In genomic region chr7:100301390-100301789, GRCm38 (mm10) we compare ENCODE assay signal across 17 mouse cellular contexts. TPM values are rescaled to one million over a fixed set of nuclear protein-coding genes. Genes with fewer than 3 reads are reported as not detected.
DNase-seq lines count a peak whose midpoint lies in the region; ATAC-seq and TF ChIP-seq lines count a peak whose summit lies in the region.
"Had no signal": no experiment of that assay in that cellular context is flagged by ENCODE, and none has a peak within 500 bp of the region (broad histone marks: within the 10 kb centered on the region; RNA-seq: fewer than 3 reads in every experiment).

No protein-coding gene starts in this region.

- no peak for TF ChIP-seq CTCF in embryonic fibroblast, embryonic 13.5 days (IDR thresholded peaks at IDR 0.05; ENCODE audit: borderline replicate concordance, insufficient read depth, low read length)

- H3K27me3 ChIP-seq in heart, embryonic 13.5 days (replicated peaks): no peaks in the 10 kb centered on the region
- H3K27me3 ChIP-seq in limb, embryonic 15.5 days: no peaks in the 10 kb centered on the region
- H3K27me3 ChIP-seq in limb, embryonic 10.5 days (ENCODE audit: low read depth, poor library complexity, severe bottlenecking): no peaks in the 10 kb centered on the region
- H3K27me3 ChIP-seq in stomach, embryonic 15.5 days (replicated peaks): no peaks in the 10 kb centered on the region
- H3K27me3 ChIP-seq: forebrain, embryonic 13.5 days; hindbrain, embryonic 15.5 days; midbrain, embryonic 12.5 days had no signal

- H3K4me1 ChIP-seq in heart, embryonic 13.5 days: peaks cover 40% of the 10 kb centered on the region
- H3K4me1 ChIP-seq in limb, embryonic 15.5 days: peaks cover 11% of the 10 kb centered on the region; the same call in 1 of the 2 replicates
- peaks cover 13% of the 10 kb centered on the region for H3K4me1 ChIP-seq in limb, embryonic 10.5 days
- H3K4me1 ChIP-seq in embryonic fibroblast, embryonic 13.5 days (ENCODE audit: control insufficient read depth, insufficient read depth, low read length): peaks cover 20% of the 10 kb centered on the region
- H3K4me1 ChIP-seq in stomach, embryonic 15.5 days: no peaks in the 10 kb centered on the region
- H3K4me1 ChIP-seq: forebrain, embryonic 13.5 days; hindbrain, embryonic 15.5 days; midbrain, embryonic 12.5 days had no signal

- intact Hi-C loops in heart, postnatal 36 days (cut with DNase I): no loop called here

- H3K27ac ChIP-seq in heart, embryonic 13.5 days (replicated peaks): peak overlapping the region; percentile 80
- peak overlapping the region; percentile 80 for H3K27ac ChIP-seq in limb, embryonic 15.5 days
- no peak overlapping the region for H3K27ac ChIP-seq in limb, embryonic 10.5 days
- H3K27ac ChIP-seq in embryonic fibroblast, embryonic 13.5 days (ENCODE audit: insufficient read depth, low read length): peak overlapping the region; percentile 81
- H3K27ac ChIP-seq in stomach, embryonic 15.5 days: no peak overlapping the region
- H3K27ac ChIP-seq: forebrain, embryonic 13.5 days; hindbrain, embryonic 15.5 days; midbrain, embryonic 12.5 days had no signal

- no peak for DNase-seq in heart, postnatal 36 days
- no peak for DNase-seq in limb, embryonic 10.5 days (ENCODE audit: low spot score)
- no peak for DNase-seq in cerebellum, postnatal 36 days
- DNase-seq: adrenal gland, postnatal 36 days; cerebellum, adult 8-10 months; kidney, adult 2 months; kidney, postnatal 14 days; layer of hippocampus, adult 9-11 months; thymus, adult 2 months had no signal

- no peak; the same call in 1 of the 2 replicates for ATAC-seq in heart, embryonic 13.5 days (ENCODE audit: extremely low read depth, insufficient number of reproducible peaks, low FRiP score, low TSS enrichment)
- no peak for ATAC-seq in limb, embryonic 15.5 days (ENCODE audit: insufficient number of reproducible peaks, low FRiP score, low TSS enrichment, low read depth)
- ATAC-seq in stomach, embryonic 15.5 days (ENCODE audit: insufficient read depth, low FRiP score, low read depth): peak; percentile 50; the same call in 1 of the 2 replicates
- ATAC-seq: forebrain, embryonic 13.5 days had no signal

- H3K36me3 ChIP-seq in heart, embryonic 13.5 days: peaks cover 19% of the 10 kb centered on the region; the same call in 1 of the 2 replicates
- no peaks in the 10 kb centered on the region for H3K36me3 ChIP-seq in limb, embryonic 15.5 days
- no peaks in the 10 kb centered on the region for H3K36me3 ChIP-seq in limb, embryonic 10.5 days
- H3K36me3 ChIP-seq in stomach, embryonic 15.5 days: no peaks in the 10 kb centered on the region
- H3K36me3 ChIP-seq: hindbrain, embryonic 15.5 days; midbrain, embryonic 12.5 days had no signal

- 27% methylated on average over 3 of the region's 3 CpGs for WGBS in heart, embryonic 13.5 days
- 79% methylated on average over 3 of the region's 3 CpGs for WGBS in limb, embryonic 15.5 days
- WGBS in limb, embryonic 10.5 days: 82% methylated on average over 3 of the region's 3 CpGs
- 65% methylated on average over 3 of the region's 3 CpGs for WGBS in stomach, embryonic 15.5 days

- H3K4me3 ChIP-seq in heart, embryonic 13.5 days: no peak overlapping the region
- no peak overlapping the region for H3K4me3 ChIP-seq in limb, embryonic 15.5 days
- no peak overlapping the region for H3K4me3 ChIP-seq in limb, embryonic 10.5 days
- H3K4me3 ChIP-seq in embryonic fibroblast, embryonic 13.5 days (ENCODE audit: insufficient read depth, low read length): no peak overlapping the region
- no peak overlapping the region for H3K4me3 ChIP-seq in stomach, embryonic 15.5 days (replicated peaks)
- H3K4me3 ChIP-seq: forebrain, embryonic 13.5 days; hindbrain, embryonic 15.5 days; midbrain, embryonic 12.5 days; myocyte had no signal

- no peaks in the 10 kb centered on the region for H3K9me3 ChIP-seq in heart, embryonic 13.5 days
- no peaks in the 10 kb centered on the region for H3K9me3 ChIP-seq in limb, embryonic 15.5 days
- H3K9me3 ChIP-seq in limb, embryonic 10.5 days (replicated peaks): no peaks in the 10 kb centered on the region
- no peaks in the 10 kb centered on the region for H3K9me3 ChIP-seq in stomach, embryonic 15.5 days
- H3K9me3 ChIP-seq: forebrain, embryonic 13.5 days; hindbrain, embryonic 15.5 days; midbrain, embryonic 12.5 days had no signal

- H3K4me2 ChIP-seq in heart, embryonic 13.5 days: no peak overlapping the region
- no peak overlapping the region for H3K4me2 ChIP-seq in limb, embryonic 15.5 days
- no peak overlapping the region for H3K4me2 ChIP-seq in stomach, embryonic 15.5 days
- H3K4me2 ChIP-seq: forebrain, embryonic 13.5 days; hindbrain, embryonic 15.5 days; midbrain, embryonic 12.5 days had no signal

- no peak overlapping the region for H3K9ac ChIP-seq in heart, embryonic 13.5 days
- H3K9ac ChIP-seq in limb, embryonic 15.5 days: no peak overlapping the region
- H3K9ac ChIP-seq in stomach, embryonic 15.5 days: no peak overlapping the region
- H3K9ac ChIP-seq: forebrain, embryonic 13.5 days; hindbrain, embryonic 15.5 days; midbrain, embryonic 12.5 days had no signal

- TF ChIP-seq POLR2A in embryonic fibroblast, embryonic 13.5 days (IDR thresholded peaks at IDR 0.05; ENCODE audit: low read depth, low read length): no peak

RNA-seq across cellular contexts. Expression of gene P4ha3, which starts 16.1 kb away (rescaled TPM):
- 11.0 and 11.6 TPM in 2 replicates for polyA plus RNA-seq in heart, embryonic 13.5 days (2015; fragmentation: Nextera tagmentation; extraction: Ambion mirVana)
- total RNA-seq in heart, postnatal 36 days (2021): under 1 TPM; 0.27 to 0.58 TPM
- polyA plus RNA-seq in limb, embryonic 15.5 days (2015; fragmentation: Nextera tagmentation; extraction: Ambion mirVana): 24.0 and 28.1 TPM in 2 replicates
- 1.1 and 2.4 TPM in 2 replicates for polyA plus RNA-seq in limb, embryonic 10.5 days (2016; fragmentation: Nextera tagmentation; extraction: Ambion mirVana)
- 91.9 and 100 TPM in 2 replicates for polyA plus RNA-seq in embryonic fibroblast, embryonic 13.5 days (2011; ENCODE audit: insufficient read length, low read depth, missing spikeins)
- 4.3 and 6.3 TPM in 2 replicates for polyA plus RNA-seq in stomach, embryonic 15.5 days (2015; fragmentation: Nextera tagmentation; extraction: Ambion mirVana)

Comparison
In these comparisons a context has a peak if more than half of its experiments do, and no peak if none do; other contexts are left out.
1. H3K27ac ChIP-seq: peak in heart, embryonic 13.5 days (single experiment), limb, embryonic 15.5 days (single experiment) and embryonic fibroblast, embryonic 13.5 days (single experiment); none in limb, embryonic 10.5 days (single experiment) and stomach, embryonic 15.5 days (single experiment).